Mouse (Mus musculus) brain, embryonic 14.5 days (tissue): ENCODE data around the gene Vsig10.

Experiments
- CTCF ChIP-seq: fragments of 200-500 bp; IDR thresholded peaks from 2 replicates; pipeline ENCODE4 v1.5.1; 2012; ENCODE audit warnings: inconsistent platforms, mild to moderate bottlenecking, moderate library complexity, borderline replicate concordance; ENCODE audit not compliant: insufficient read depth, insufficient read length; ENCODE audit errors: extremely low read depth
- POLR2A ChIP-seq: fragments of 200-500 bp; IDR thresholded peaks from 2 replicates; pipeline ENCODE4 v1.6.1; 2012; ENCODE audit warnings: mild to moderate bottlenecking, inconsistent platforms, borderline replicate concordance; ENCODE audit not compliant: poor library complexity, insufficient read depth, insufficient read length, severe bottlenecking; ENCODE audit errors: extremely low read depth

GRCm38 (mm10) chr5:117388877-117389276, 70.0 kb downstream of the Vsig10 start, which contains the start of gene Rfc5:
- TF ChIP-seq CTCF (no peak), POLR2A (peak; percentile 82)
